Comparison of ENCODE assay signal across 8 mouse cellular contexts in the genomic region with DNA sequence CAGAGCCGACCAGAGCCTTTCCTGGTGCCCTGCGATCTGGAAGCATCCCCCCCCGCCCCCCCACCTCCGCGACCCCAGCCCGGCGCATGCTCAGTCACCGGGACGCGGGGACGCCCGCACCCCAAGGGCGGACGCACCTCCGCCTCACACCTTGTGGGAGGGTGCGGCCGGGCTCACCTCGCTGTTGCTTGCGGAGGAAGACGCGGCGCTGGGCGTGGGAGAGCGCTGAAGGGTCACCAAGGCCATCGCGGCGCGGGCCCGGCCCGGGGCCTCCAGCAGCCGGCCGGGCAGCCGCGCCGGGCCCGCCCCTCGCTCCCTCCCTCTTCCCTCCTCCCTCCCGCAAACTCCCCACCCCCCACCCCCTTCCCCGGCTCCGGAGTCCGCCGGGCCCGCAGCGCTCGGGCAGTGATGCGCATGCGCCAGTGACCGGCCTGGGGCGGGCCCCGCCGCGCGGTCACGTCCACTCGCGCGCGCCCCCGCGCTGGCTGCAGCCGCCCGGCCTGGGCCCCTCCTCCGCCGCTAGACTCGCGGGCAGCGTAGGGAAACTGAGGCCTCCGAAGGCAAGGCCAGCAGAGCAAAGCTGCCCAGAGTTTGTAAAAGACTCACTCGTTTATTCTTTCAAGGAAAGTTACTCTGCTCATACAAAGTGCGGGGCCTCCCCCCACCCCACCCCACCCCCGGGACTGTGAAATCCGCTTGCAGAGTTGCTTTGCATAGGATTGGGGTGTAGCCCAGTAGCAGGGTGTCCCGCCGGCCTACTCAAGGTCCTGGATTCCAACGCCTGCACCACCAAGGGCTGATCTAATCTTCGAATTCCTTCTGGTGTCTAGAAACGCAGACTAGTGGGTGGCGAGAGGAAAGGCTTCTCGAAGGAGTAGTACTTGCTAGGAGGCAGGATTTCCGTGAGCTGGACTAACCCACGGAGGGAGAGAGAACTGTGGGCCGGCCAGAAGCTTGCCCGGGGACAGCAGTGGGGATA. TPM values are rescaled to one million over a fixed set of nuclear protein-coding genes. Genes with fewer than 3 reads are reported as not detected.
DNase-seq lines count a peak whose midpoint lies in the region; ATAC-seq and TF ChIP-seq lines count a peak whose summit lies in the region.

Ssh1 (minus strand) TSS at position 408 of the 979 bp plus-strand sequence.

- intact Hi-C loops in heart, postnatal 10 days (cut with DNase I), result loop anchor here (2.0 to 5.0 kb wide), 2 partner anchors 17 to 109 kb away; no protein-coding TSS in a partner anchor

- 2% methylated on average over 55 of the region's 83 CpGs for WGBS in forebrain, embryonic 14.5 days
- 1% methylated on average over 75 of the region's 83 CpGs for WGBS in lung, adult 2 months

- peak; percentile 56; the same call in 1 of the 2 replicates for TF ChIP-seq POLR2A in lung, adult 2 months (IDR thresholded peaks at IDR 0.05; ENCODE audit: borderline replicate concordance, extremely low read depth, low read depth, low read length)

- peak; percentile 61; the same call in 1 of the 2 replicates for ATAC-seq in cerebellum, adult (ENCODE audit: insufficient number of reproducible peaks, low FRiP score, low TSS enrichment)
- ATAC-seq in forebrain, embryonic 14.5 days, result peak; percentile 86
- ATAC-seq in neutrophil, adult 5-6 weeks (ENCODE audit: extremely low read depth, insufficient number of reproducible peaks, low FRiP score, poor library complexity, severe bottlenecking), result no peak

- H3K9me3 ChIP-seq in forebrain, embryonic 14.5 days (replicated peaks; ENCODE audit: control insufficient read depth, low read length), result no peaks in the 10 kb centered on the region

- peak within 1 kb of the TSS; percentile 79 for H3K4me2 ChIP-seq in forebrain, embryonic 14.5 days (ENCODE audit: low read length)

- H3K4me1 ChIP-seq in forebrain, embryonic 14.5 days (ENCODE audit: control insufficient read depth, insufficient read depth, low read length), result peaks cover 19% of the 10 kb centered on the region
- peaks cover 19% of the 10 kb centered on the region for H3K4me1 ChIP-seq in lung, adult 2 months (ENCODE audit: control insufficient read depth, insufficient read depth, low read length)

- peaks cover 5% of the 10 kb centered on the region; the same call in 1 of the 2 replicates for H3K36me3 ChIP-seq in forebrain, embryonic 14.5 days (ENCODE audit: control insufficient read depth, insufficient read depth, low read length)

- H3K4me3 ChIP-seq in forebrain, embryonic 14.5 days (ENCODE audit: low read depth, low read length), result peak within 1 kb of the TSS; percentile 76
- H3K4me3 ChIP-seq in lung, adult 2 months (replicated peaks; ENCODE audit: extremely low read depth, low read depth, low read length), result peak within 1 kb of the TSS; percentile 91

- no peak for TF ChIP-seq CTCF in lung, adult 2 months (IDR thresholded peaks at IDR 0.05; ENCODE audit: insufficient read depth, low read length)

- H3K27ac ChIP-seq in forebrain, embryonic 14.5 days (ENCODE audit: low read depth, low read length), result peak within 1 kb of the TSS; percentile 90

- DNase-seq in CD8-positive naive resting alpha-beta T cell, adult 2 months (ENCODE audit: low read depth in 2 of 2, low spot score in 2 of 2), result peak; percentile 8 to 9
- peak; percentile 90 for DNase-seq in forebrain, embryonic 14.5 days (ENCODE audit: low spot score)
- peak; percentile 93 to 94 for DNase-seq in heart, postnatal 10 days
- peak; percentile 78 to 85 for DNase-seq in layer of hippocampus, adult 18-20 months (ENCODE audit: low spot score in 2 of 2)
- peak; percentile 87 for DNase-seq in lung, adult 2 months
- DNase-seq in testis, postnatal 14 days (ENCODE audit: low spot score), result peak; percentile 83

- H3K27me3 ChIP-seq in forebrain, embryonic 14.5 days (replicated peaks; ENCODE audit: control insufficient read depth, insufficient read depth, low read length), result no peaks in the 10 kb centered on the region

- H3K9ac ChIP-seq in forebrain, embryonic 14.5 days (ENCODE audit: low read length), result peak within 1 kb of the TSS; percentile 92

RNA-seq across cellular contexts. Expression of gene Ssh1, which starts in this region (rescaled TPM):
- 16.0 and 16.6 TPM in 2 replicates for polyA plus RNA-seq in forebrain, embryonic 14.5 days (2014; fragmentation: Nextera tagmentation; extraction: Ambion mirVana)
- 10 to 100 TPM; 18.6 to 20.3 TPM for total RNA-seq in heart, postnatal 10 days (2021)
- 10 to 100 TPM; 27.5 to 29.2 TPM for total RNA-seq in layer of hippocampus, adult 18-20 months (2021)
- 22.1 and 27.3 TPM in 2 replicates for polyA plus RNA-seq in lung, adult 2 months (2012; rRNA removed)
- 19.5 and 20.4 TPM in 2 replicates for total RNA-seq in neutrophil, adult 5-6 weeks (2017)

Comparison
In these comparisons a context has a peak if more than half of its experiments do, and no peak if none do; other contexts are left out.
1. DNase-seq: peak in every context shown above with its lines; median percentile 94 in heart, postnatal 10 days; 90 in forebrain, embryonic 14.5 days; 87 in lung, adult 2 months; 83 in testis, postnatal 14 days; 82 in layer of hippocampus, adult 18-20 months; 8 in CD8-positive naive resting alpha-beta T cell, adult 2 months.